Mouse (Mus musculus): ENCODE measurements around the gene Ints6l.
"Not testable (repeated sequence)": the region's sequence is repeated elsewhere in the genome, so short reads cannot be mapped to it uniquely, and the experiment has no call there.

Gene Ints6l

DNA sequence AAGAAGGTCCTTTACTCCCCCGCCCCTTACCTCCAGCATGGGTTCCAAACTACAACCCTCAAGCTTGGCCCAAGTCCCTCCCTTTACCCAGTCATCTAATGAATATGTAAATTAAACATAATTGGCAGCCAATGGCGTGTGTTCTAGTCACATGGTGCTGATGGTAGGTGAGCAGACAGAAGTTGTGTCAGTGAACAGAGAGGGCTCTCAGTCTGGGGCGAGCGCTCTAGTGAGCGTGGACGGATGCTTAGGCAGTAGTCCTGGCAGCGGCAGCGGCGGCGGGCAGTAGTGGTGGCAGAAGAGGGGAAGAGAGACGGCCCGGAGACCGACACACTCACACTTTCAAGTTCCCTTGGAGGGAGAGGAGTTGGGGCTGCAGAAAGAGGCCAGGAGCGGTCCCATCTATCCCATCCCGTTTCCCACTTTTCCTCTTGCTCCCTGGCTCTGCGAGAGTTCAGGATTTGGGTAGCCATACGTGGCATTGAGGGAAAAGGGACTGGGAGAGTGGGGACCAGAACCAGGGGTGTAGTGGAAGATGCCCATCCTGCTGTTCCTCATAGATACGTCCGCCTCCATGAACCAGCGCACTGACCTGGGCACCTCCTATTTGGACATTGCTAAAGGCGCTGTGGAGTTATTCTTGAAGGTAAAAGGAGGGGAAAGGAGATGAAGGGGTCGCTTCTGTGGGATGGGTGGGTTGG lies at the start of gene Ints6l:
Gene Ints6l, plus strand, starts transcription at position 187 of the 701 bp plus-strand sequence.
- DNase-seq, result peak; percentile 65

DNA sequence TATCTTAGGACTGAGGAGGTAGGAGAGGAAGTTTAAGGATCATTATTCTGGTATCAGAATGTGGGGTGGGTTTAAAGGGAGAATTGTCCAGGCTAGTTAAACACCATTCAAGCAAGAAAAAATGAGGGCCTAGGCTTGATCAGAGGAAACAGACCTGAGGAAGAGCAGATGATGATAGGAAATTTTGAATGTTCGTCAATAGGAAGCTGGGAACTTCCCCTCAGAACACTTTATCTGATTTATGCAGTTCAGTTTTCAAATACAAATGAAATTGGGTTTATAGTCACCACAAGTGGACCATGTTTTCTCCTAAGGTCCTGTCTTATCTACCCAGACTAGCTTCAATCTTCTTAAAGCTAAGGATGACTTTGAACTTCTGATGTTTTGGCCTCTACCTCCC lies 49.2 kb upstream of the Ints6l start:
- no peak for DNase-seq

DNA sequence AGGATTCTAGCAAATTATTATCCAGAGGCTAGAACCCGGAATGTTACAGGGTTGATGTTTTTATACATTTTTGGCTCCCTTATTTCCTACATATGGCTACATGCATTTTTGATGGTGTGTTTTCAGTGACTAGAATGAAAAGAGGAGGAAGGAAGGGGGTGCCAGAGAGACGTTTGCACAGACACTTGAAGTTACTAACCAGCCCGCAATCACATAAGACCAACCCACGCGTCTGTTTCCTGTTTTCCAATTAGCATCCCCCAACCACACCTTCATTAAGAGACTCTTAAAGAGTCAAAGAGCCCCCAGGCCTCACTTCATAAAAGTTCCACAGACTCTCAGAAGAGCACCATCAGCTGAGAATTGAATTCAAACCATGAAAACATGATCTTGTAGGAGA lies 48.5 kb upstream of the Ints6l start:
- no peak for DNase-seq

DNA sequence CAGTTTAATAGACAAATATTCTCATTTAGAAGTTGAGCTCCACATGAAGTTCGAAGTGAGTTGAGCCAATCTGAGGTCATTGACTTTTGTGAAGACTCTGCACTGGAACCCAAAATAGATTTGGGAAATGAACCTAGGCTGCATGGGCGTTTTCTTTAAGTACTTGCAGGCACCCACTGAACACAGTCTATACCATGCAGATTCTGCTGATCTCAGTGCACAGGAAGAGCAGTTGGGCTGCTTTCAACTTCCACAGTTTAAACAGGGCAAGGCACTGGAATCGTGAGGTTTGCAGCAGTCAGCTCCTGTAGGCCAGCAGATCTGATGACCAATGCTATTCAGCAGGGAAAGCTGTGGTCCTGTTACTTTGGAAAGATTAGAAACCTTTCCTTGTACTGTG lies 38.4 kb upstream of the Ints6l start:
- DNase-seq, result no peak

DNA sequence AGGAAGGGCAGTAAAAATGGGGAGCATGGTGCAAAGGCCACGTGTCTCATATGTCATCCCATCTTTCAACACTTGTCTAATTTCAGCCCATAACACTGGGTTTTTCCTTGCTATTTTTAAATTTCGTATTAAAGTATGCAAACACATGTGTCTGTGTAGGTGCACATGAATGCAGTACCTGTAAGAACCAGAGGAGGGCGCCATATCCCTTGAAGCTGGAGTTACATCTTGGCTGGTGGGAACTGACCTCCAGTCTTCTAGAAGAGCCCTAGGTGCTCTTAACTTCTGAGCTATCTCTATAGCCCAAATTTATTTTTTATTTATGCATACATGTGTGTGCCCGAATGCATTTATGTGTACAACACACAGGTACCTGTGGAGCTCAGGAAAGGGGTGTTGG lies 37.1 kb upstream of the Ints6l start:
- DNase-seq, result no peak

DNA sequence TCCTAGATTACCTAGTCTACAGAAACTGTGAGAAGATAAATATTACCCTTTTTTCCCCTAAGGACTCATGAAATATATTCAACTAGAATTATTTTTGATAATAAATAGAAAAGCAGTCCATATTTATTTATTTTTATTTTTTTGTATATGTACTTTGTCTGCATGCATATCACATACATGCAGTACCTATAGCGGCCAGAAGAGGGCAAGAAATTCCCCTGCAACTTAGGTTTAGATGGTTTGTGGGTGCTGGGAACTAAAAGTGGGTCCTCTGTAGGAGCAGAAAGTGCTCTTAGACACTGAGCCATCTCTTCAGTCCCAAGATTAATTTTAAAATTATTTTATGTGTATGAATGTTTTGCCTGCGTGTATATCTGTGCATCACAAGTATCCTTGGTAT lies 24.1 kb upstream of the Ints6l start:
- DNase-seq, result no peak

DNA sequence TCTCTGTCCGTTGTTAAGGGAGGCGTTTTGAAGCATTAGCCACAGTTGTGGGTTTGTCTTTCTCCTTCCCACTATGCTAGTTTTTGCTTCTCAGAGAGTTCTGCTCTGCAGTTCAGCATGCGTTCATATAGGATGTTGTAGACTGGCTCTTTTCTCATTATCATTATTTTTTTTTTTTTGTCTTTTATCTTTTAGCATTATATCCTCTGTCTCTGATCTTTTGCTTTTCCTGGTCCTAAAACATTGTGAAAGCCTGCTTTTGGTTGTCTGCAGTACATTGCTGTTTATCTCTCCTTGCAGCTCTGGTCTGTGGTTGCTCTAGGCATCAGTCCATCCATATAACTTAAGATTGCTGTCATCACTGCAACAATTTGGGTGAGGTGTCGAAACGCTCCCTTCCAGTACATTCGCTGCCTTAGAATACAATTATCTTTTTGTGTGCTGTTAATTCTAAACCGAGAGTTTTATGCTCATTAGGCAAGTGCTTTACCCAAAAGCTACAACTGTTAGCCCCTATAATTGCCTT lies 18.8 kb upstream of the Ints6l start:
- no peak for DNase-seq

DNA sequence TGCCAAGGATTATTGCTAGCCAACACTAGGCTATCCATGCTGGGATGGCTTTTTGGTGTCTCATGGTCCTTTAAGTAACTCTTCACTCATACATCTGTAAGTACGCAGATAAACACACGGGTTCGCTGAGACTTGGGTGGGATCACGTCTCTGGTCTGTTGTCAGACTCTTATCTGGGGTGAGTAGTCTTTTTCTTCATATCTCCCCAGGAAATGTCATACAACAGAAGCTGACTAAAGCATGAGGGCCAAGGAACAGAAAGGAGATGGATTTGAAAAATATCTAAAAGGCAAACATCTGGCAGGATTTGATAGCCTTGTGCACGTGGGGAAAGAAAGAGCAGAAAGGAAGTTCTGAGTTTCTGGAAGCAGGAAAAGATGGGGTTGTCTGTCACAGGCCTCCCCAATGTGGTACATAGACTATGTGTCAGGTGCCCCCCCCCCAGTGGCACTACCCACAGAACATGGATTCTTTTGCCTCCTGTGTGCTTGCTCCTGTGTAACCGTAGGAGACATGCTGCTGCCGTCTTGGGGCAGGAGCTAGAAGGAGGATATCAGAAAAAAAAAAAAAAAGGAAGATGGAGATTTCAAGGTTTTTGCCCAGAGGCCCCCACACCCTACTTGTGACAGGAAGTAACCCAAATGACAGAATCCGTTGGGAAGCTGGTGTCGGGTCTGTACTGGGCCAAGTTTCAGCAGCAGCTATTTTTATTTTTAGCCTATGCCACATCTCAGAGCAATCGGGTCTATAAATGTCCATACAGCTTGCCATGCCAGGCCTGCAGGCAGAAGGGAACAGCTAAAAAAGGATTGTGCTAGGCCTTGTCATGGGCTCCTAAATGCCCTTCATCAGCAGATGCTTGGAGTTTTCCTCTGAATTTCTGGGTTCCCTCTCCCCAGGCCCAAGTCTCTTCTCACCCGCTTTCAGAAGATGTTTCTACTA lies 7.9 kb upstream of the Ints6l start:
- no peak for DNase-seq

DNA sequence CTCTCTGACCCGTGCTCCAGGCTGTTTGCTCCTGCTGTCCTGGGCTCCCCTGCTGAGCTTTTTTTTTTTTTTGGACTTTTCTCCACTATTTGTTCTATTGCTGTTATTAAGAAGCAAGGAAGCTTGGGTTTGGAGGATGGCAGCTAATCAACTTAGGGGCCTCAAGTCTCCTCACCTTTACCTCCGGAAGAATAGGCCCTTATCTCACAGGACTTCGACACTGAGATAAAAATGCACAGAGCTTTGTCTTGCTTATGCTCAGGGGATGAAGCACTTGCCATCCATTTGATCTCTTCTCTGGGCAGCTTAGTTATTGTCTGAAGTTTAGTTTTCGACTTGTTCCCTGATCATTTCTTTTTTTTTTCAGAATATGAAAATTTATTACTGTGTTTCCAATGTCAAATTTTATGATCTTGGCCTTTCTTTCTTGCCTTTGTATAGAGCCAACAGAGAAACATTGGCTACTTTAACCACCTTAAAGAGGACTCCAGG lies 7.1 kb upstream of the Ints6l start, which contains the start of gene Gm2174:
Gene Gm2174, plus strand, starts transcription at position 442 of the 492 bp plus-strand sequence.
- no peak for DNase-seq

DNA sequence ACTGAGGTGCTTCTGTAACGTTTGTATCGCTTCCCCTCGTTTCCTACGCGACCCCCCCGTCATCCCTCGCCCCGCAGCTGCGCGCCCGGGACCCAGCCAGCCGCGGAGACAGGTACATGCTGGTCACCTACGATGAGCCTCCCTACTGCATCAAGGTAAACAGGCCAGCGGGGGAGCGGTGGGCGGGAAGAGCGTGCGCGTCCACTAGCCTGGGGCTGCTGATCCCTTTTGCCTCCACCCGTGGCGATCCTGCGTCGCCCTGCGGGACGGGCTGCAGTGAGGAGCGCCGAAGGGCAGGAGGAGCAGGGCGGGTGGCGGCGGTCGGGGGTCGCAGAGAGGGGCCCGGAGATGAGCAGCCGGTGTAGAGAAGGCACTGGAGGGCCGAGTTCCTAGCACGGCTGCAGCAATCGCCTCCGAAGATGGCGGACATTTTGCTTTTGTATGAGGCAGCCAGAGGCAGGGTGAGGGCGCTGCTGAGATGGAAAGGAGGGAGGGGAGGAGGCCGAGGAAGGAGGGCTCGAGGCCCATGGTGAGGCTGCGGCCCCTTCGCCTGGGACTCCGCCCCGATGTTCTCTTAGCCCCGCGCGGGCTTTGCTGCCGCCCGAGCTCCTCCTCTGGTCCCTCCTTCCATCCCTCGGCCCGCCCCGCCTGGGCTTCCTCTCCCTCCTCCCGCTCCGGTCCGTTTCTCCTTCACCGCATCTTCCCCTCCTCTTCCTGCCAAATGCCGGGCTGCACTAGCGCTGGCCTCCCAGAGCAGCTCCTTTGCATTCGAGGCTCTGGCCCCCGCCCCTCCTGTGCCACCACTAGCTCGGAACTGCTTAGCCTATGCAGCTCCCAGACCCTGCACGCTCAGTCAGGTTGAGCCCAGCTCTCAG lies 952 bp downstream of the Ints6l start:
- DNase-seq, result peak; percentile 87

DNA sequence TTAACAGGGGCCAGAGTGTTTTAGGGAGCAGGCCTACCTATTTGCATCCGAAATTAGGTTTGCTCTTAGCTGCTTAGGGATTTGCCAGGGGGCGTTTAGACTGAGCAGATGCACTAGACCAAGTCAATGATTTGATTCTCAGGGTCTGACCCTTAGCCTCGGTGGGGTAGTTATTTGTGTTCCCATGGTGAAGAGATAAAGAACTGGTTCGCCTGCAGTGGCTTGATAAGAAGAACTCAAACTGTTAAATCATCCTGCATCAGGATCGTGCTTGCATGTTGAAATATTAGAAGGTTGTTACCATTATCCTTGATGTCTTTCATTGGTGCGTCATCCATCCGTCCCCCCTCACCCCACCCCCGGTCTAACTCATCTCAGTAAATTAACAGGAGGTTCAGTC lies 1.7 kb downstream of the Ints6l start:
- DNase-seq, result no peak

DNA sequence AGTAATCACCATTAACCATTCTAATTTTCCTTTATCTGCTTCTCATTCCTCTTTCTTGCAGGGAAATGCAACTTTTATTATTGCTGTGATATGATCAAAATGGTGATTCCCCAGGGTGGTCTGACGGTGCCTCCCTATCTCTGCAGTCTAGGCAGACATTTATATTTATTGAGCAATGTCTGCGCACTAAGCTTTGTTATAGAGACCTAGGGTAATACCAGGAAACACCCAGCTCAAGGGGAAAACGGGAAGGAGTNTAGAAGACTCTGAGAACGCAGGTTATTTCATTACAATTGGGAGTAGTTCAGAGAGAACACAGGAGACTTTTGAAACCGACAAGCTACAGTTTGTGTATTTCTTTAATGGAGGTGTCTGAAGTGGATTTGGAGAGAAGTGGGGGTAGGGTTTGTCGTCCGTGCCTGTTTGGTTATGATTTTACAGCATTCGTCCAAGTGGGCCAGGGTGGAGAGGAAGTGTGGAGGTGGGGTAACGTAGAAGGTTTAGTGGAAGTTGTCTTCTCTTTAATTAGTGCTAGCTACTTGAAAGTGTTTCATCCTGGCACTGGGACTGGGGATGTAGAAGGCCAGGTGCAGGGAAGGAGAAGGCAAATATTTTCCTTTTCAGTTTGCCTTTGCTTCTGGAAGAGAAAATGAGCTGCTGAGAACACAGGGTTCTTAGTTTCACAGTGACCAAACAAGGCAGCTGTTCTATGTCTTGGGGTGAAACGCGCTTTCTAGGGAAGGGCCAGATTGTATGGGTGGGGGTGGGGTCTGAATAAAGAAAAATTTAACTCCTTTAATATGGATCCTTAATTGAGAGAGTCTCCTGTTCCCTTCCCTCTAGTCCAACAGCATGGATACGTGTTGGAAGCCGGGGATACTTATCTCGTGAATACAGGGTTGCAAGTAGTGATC lies 7.6 kb downstream of the Ints6l start:
- no peak for DNase-seq

DNA sequence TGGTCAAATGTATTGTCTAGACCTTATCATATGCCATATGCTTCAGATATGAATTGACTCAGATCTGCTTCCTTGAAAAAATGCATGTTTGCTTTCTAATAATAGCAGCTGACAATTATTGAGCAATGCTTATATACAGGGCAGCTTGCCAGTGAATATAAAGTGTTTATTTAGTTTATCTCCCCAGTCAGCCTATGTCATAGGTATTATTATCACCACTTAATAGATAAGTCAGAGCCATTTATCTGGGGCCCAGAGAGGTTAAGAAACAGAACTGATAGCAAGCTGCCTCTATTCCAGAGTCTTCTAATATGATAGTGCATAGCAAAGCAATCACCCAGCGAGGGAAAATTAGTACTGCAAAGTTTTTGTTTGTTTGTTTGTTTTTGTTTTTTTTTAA lies 10.2 kb downstream of the Ints6l start:
- DNase-seq, result no peak

DNA sequence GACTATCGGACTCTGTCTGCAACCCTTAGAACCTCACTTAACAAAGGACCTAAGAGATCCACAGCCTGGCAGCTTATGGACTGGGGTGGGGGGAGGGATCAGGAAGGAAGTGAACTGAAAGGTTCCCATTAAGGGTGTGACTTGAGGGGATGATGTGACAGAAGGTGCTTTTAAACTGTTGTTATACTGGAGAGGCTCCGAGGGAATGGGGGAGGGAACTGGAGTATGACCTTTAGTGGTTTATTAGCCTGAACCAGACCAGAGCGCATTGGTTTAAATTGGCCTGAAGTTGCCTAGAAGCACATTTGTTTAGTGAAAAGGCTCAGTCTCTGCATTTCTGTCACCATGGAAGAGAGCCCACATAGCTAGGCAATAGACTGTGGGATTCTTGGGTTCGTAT lies 13.0 kb downstream of the Ints6l start:
- DNase-seq, result no peak

DNA sequence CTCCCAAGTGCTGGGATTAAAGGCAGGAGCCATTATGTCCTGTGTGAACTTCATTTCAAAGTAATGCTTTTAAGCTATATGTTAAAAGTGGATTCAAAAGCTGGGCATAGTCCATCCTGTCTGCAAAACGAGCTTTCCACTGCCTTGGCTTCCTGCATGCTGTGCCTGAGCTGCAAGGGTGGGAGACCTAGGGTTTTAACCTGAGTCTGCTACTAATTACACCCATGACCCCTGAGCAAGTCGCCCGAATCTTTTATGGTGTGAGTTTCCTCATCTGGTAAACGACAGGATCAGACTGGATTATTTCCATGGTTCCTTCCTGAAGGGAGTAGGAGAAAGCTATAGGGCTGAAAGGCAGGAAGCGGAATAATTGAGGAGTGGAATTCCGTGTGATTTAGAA lies 13.8 kb downstream of the Ints6l start:
- no peak for DNase-seq

DNA sequence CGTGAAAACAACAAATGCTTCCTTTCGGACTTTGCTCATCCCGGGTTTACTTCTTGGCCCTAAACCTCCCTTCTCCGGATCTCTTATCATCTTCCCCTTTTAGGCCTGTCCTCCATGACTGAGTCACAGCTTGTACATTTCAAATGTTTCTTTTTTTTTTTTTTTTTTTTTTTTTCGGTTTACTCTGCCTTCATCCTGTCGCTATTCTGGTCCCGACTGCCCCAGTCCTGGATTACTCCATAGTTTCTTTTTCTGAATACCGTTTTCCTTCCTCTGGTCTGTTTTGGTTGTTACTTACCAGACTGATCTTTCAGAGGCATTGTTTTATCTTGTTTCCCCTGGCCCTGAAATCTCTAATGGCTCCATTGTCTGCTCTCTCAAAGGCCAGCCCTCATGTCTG lies 19.4 kb downstream of the Ints6l start:
- no peak for DNase-seq

DNA sequence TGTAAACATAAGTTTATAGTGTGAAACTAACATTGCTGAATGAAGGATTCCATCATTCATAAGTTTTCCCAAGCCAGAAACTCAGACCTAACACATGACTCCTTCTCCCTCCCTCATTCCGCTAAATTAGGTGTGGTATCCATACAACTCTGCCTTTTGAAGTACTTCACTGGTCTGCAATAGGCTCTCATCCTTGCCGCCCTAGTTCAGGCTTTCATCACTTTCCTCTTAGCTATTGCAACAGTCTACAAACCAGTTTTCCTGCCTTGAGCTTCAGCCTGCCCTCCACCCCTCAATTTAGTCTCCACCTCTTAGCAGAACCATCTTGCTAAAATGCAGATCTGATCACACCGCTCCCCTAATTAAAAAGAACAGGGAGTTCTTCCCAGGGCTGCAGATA lies 22.9 kb downstream of the Ints6l start:
- DNase-seq, result no peak

DNA sequence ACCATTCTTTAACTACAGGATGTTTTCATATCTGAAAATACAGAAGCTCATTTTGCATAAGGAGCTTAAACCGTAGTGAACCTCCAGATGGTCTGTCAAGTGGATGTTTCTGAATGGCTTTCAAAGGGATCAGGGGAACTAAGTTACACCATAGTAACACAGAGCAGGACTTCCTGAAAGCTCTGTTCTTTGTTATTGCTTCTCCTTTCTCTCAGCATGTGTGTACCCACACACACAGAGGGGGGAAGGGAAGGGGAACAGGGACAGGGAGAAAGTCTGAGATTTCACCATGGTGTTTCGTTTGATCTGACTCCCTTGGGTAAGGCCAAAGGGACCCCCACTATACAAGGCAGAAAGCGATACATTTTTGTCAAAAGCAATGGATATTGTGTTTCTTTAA lies 27.2 kb downstream of the Ints6l start:
- DNase-seq, result no peak

DNA sequence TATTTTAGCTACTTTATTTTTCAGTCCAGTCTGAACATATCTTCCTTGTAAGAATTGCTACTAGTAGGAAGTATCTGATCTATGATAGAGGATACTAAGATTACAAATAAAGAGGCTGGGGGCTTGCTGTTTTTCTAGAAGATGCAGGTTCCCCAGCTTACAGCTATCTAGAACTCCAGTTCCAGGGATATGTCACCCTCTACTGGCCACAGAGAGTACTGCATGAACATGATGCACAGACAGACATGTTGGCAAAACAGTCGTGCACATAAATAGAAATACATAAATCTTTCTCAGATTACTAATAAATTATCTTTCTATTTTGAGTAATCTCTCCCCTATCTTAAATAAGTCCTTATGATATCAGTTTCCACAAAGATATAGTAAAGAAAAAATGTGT lies 35.1 kb downstream of the Ints6l start:
- DNase-seq, result peak; percentile 33

DNA sequence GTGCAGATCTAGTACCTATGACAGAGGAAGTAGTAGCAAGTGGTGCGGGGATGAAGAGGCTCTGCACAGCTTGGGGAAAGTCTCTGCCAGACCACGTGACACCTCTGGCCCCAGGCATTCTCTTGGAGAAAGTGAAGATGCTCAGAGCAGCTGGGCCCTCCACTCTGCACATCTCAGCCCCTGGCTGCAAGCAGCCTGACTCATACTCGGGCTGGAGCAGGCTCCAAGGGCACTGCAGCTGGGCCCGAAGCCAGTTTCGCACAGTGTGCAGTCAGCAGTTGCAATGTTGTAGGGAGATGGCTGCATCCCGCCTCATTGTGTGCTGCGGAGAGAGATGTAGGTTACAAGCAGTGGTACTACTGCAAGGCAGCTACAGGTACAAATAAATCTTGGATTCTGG lies 42.6 kb downstream of the Ints6l start:
- no peak for DNase-seq

DNA sequence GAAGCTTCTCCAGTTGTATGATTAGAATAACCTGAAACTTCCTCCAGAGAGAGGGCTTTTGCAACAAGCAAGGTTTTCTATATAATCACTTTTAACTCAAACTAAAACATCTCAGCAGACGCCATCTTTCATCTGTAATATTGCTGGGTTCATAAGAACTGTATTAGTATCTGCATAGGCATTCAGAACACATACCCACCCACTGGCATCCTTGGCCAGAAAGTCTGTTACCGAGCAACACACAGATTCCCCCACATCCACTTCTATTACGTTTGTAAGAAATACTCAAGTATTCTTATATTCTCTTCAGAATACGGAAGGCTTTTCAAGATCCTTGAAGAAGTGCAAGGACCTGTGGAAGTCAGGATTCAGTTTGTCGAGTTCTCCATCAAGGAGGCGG lies 69.8 kb downstream of the Ints6l start, which contains the start of gene Gm10477:
Gene Gm10477, plus strand, starts transcription at position 301 of the 400 bp plus-strand sequence.
- not testable (repeated sequence) for DNase-seq

Measured in right cerebral cortex, postnatal 25 days (tissue).